Mouse (Mus musculus) kidney, postnatal 0 days (tissue): ENCODE data around the gene Slc22a23. TPM values are rescaled to one million over a fixed set of nuclear protein-coding genes. Genes with fewer than 3 reads are reported as not detected.

Source experiments
- ATAC-seq: fragments of 200-750 bp; cut with Nextera tagmentation; replicated peaks from 2 replicates; pipeline ENCODE4 v1.8.0; 2017; ENCODE audit warnings: low read depth, moderate number of reproducible peaks, moderate TSS enrichment, moderate library complexity; ENCODE audit not compliant: low FRiP score
- DNase-seq: peaks from one replicate; pipeline ENCODE4 v3.0.0-alpha.2; 2016; ENCODE audit warnings: low spot score
- H3K27ac ChIP-seq: fragments of 300-500 bp; sonication (generic); 2 replicates; pipeline ENCODE4 v1.5.1; 2014; ENCODE audit warnings: mild to moderate bottlenecking
- H3K27me3 ChIP-seq: fragments of 300-500 bp; sonication (generic); 2 replicates; pipeline ENCODE4 v1.6.1; 2014; ENCODE audit warnings: low read length, mixed read lengths; ENCODE audit not compliant: insufficient read depth
- H3K36me3 ChIP-seq: fragments of 300-500 bp; sonication (generic); 2 replicates; pipeline ENCODE4 v1.6.1; 2014; ENCODE audit warnings: low read length, mixed read lengths; ENCODE audit not compliant: insufficient read depth
- H3K4me1 ChIP-seq: fragments of 300-500 bp; sonication (generic); replicated peaks from 2 replicates; pipeline ENCODE4 v1.6.1; 2014; ENCODE audit warnings: antibody characterized with exemption, low read length, mixed read lengths; ENCODE audit not compliant: insufficient read depth
- H3K4me2 ChIP-seq: fragments of 300-500 bp; sonication (generic); 2 replicates; pipeline ENCODE4 v1.6.1; 2014; ENCODE audit warnings: mild to moderate bottlenecking, low read length, moderate library complexity, mixed read lengths
- H3K4me3 ChIP-seq: fragments of 300-500 bp; sonication (generic); replicated peaks from 2 replicates; pipeline ENCODE4 v1.5.1; 2014; ENCODE audit warnings: low read depth, low read length
- H3K9ac ChIP-seq: fragments of 300-500 bp; sonication (generic); 2 replicates; pipeline ENCODE4 v1.6.1; 2014; ENCODE audit warnings: low read depth, low read length
- H3K9me3 ChIP-seq: fragments of 300-500 bp; sonication (generic); replicated peaks from 2 replicates; pipeline ENCODE4 v1.6.1; 2016; ENCODE audit warnings: low read length, inconsistent platforms, mixed read lengths
- CTCF ChIP-seq: IDR thresholded peaks from 2 replicates; pipeline ENCODE4 v1.5.1; 2016; ENCODE audit warnings: antibody characterized with exemption, low read depth, mild to moderate bottlenecking, moderate library complexity
- WGBS: fragments of 180-500 bp; shearing (Covaris S2); extraction: QIAGEN DNeasy Blood & Tissue Kit; methylation state at CpG from one replicate; pipeline ENCODE4 v1.1.7; 2014; 5-methylcytosine and 5-hydroxymethylcytosine counted together
- polyA plus RNA-seq: library from polyadenylated mRNA; unstranded; fragments of >200 nt; fragmentation: Nextera tagmentation; extraction: Ambion mirVana; gene quantifications from 2 replicates; pipeline ENCODE4 v1.2.1, GENCODE M21; 2015

The Slc22a23 gene
- polyA plus RNA-seq, 1 experiment from 2014 or later = 4.3 TPM

DNA sequence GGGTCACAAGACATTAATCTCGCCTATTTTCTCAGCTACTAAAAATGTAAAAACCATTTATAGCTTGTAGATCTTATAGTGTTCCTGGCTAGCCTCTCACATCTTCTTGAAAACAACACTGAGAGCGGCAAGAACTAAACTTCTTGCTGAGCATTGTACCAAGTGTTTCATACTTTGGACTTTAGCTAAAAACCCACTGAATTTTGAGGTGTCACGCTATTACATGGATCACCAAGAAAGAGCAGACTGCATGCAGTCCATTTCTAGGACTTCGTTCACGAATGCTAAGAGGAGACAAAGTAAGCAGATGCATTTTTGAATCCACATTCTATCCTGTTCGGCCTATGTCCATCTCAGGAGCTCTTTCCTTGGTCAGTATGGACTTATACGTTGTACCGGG lies 78.9 kb downstream of the Slc22a23 start:
- H3K4me1 ChIP-seq = 0 out of 2 replicates have a peak, but pooled peaks cover 4% of the 10 kb centered on the region
- no peaks in the 10 kb centered on the region for H3K9me3 ChIP-seq
- ATAC-seq = no peak
- TF ChIP-seq CTCF = no peak
- no peak overlapping the region for H3K9ac ChIP-seq
- 89% methylated on average over 8 of the region's 8 CpGs for WGBS
- peak overlapping the region; percentile 72 for H3K27ac ChIP-seq
- no peak overlapping the region for H3K4me2 ChIP-seq
- no peak overlapping the region for H3K4me3 ChIP-seq
- no peak for DNase-seq
- no peaks in the 10 kb centered on the region for H3K27me3 ChIP-seq
- no peaks in the 10 kb centered on the region for H3K36me3 ChIP-seq

DNA sequence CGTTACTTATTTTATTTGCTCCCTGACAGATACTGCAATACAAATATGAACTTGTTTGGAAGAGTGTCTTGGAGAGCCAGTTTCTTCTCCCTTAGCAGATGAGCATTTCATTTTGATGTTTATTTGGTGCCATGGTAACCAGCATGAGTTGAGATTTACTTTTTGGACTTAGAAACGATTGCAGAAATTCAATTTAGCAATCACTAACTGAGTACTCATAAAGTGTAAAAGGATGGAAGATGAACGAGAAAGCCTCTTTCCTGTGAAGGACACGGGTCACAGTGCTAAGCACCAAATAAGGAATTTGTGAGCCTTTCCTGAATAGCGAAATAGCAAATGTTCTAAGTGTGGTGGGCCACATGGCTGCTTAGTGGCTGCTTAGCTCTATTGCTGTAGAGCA lies 79.4 kb downstream of the Slc22a23 start:
- TF ChIP-seq CTCF = no peak
- peak; percentile 60 for DNase-seq
- H3K9ac ChIP-seq = no peak overlapping the region
- ATAC-seq = no peak
- WGBS = 50% methylated on average over 5 of the region's 5 CpGs
- H3K27ac ChIP-seq = no peak overlapping the region
- H3K36me3 ChIP-seq = no peaks in the 10 kb centered on the region
- 0 out of 2 replicates have a peak, but pooled peaks cover 4% of the 10 kb centered on the region for H3K4me1 ChIP-seq
- no peak overlapping the region for H3K4me3 ChIP-seq
- no peaks in the 10 kb centered on the region for H3K9me3 ChIP-seq
- H3K4me2 ChIP-seq = no peak overlapping the region
- no peaks in the 10 kb centered on the region for H3K27me3 ChIP-seq

DNA sequence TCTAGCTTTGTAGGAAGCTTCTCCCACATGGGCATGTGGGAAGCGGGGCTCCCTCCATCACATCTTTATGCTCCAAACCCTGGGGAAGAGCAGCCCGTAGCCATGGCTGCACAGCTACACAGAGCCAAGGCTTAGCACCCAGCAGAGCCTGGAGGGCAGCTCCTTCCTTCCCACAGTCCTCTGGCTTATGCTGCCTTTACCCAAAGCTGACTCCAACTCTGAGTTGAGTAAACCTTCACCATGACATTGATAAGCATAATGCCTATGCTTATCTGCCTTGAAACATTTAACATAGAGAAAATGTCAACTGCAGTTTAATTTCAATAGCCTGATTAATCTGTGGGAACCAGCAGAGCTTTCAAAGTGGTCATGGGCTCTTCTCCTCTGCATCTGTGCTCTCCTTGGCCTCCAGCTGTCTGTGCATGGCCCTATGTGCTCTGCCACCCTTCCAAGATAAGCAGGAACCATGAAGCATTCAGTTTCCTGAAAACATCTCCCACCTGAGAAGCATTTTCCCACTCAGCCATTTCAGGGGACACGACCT lies 79.9 kb downstream of the Slc22a23 start:
- DNase-seq (no peak), ATAC-seq (no peak)
- no peak overlapping the region for H3K27ac ChIP-seq
- 93% methylated on average over 3 of the region's 3 CpGs for WGBS
- 0 out of 2 replicates have a peak, but pooled peaks cover 4% of the 10 kb centered on the region for H3K4me1 ChIP-seq
- TF ChIP-seq CTCF = no peak
- no peak overlapping the region for H3K9ac ChIP-seq
- H3K27me3 ChIP-seq = no peaks in the 10 kb centered on the region
- H3K9me3 ChIP-seq = no peaks in the 10 kb centered on the region
- no peaks in the 10 kb centered on the region for H3K36me3 ChIP-seq
- no peak overlapping the region for H3K4me3 ChIP-seq
- H3K4me2 ChIP-seq = no peak overlapping the region

DNA sequence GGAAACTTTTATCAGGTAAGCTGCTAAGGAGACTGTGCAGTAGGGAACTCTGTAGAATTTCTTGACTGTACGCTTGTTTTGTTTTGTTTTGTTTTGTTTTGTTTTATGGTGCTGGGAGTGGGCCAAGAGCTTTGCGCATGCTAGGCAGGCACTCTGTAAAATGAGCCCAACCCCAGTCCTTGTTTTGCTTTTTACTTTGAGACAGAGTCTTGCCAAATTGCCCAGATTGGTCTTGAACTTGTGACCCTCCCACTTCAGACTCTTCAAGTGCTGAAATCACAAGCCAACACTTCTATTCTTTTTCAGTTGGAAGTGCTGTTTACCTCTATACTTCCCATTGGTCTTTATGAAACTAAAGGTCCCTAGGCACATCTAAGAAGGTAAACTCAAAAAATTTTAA lies 80.5 kb downstream of the Slc22a23 start:
- Histone ChIP-seq H3K4me2 (no peak overlapping the region), H3K9ac (no peak overlapping the region), H3K9me3 (no peaks in the 10 kb centered on the region), H3K4me1 (0 out of 2 replicates have a peak, but pooled peaks cover 4% of the 10 kb centered on the region), H3K27me3 (no peaks in the 10 kb centered on the region), H3K27ac (no peak overlapping the region), H3K36me3 (no peaks in the 10 kb centered on the region), H3K4me3 (no peak overlapping the region)
- no peak for TF ChIP-seq CTCF
- no peak for DNase-seq
- no peak for ATAC-seq
- 74% methylated on average over 2 of the region's 2 CpGs for WGBS

DNA sequence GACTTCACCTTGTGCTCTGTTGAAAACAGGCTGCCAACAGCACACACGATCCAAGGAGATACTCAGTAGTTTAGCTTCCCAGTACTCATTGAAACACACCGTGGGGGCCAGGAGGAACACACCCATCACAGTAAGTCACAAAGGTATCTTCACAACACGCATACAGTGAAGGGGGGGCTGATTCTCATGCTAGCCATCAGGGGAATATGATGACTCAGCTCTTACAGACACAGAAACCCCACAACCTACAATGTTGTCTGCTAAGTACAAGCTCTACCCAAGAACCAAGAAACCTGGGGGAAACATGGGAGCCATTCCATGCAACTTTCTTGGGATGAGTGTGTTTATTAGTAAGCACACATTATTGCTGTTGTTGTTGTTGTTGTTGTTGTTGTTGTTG lies 86.2 kb downstream of the Slc22a23 start:
- no peak overlapping the region for H3K9ac ChIP-seq
- peaks cover 11% of the 10 kb centered on the region for H3K4me1 ChIP-seq
- ATAC-seq = no peak
- no peak overlapping the region for H3K4me2 ChIP-seq
- no peak for TF ChIP-seq CTCF
- 91% methylated on average over 3 of the region's 3 CpGs for WGBS
- H3K4me3 ChIP-seq = no peak overlapping the region
- no peak overlapping the region for H3K27ac ChIP-seq
- H3K27me3 ChIP-seq = no peaks in the 10 kb centered on the region
- no peaks in the 10 kb centered on the region for H3K9me3 ChIP-seq
- DNase-seq = no peak
- H3K36me3 ChIP-seq = no peaks in the 10 kb centered on the region

DNA sequence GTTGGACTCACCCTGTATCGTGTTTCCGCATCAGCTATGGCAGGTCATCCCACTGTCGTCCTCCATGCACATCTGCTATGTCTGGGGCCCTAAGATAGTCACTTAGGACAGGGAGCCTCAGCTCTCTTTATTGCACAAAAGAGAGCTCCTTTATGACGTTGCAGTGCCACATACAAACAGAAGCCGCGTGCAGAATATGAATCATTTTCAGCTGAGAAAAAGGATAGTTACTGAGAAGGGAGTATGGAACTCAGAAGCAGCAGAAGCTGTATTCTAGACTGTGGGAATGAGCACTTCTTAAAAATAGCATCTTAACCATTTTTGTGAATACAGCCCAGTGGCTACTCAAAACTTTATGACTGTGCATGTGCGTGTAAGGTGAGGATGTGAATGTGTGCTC lies 87.8 kb downstream of the Slc22a23 start:
- TF ChIP-seq CTCF = no peak
- Histone ChIP-seq H3K36me3 (no peaks in the 10 kb centered on the region), H3K9ac (no peak overlapping the region), H3K4me2 (no peak overlapping the region), H3K27me3 (no peaks in the 10 kb centered on the region), H3K9me3 (no peaks in the 10 kb centered on the region), H3K27ac (no peak overlapping the region), H3K4me3 (no peak overlapping the region), H3K4me1 (peaks cover 11% of the 10 kb centered on the region)
- DNase-seq (no peak), ATAC-seq (no peak)
- WGBS = 75% methylated on average over 7 of the region's 7 CpGs

DNA sequence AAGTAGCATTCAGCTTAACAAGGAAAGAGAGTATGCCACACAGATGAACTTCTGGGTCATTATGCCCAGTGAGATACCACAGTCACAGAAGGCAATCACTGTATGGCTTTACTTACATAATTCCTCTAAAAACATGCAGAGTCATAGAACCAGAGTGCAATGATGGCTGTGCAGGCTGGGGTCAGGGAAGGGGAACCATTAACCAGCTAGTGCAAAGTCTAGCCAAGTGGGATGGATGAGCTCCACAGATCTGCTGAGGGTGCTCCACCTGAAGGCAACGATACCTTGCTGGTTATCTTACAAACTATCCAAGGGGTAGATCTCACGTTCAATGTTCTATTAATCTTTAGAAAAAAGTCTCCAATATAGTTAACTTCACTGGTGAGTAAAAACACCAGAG lies 88.3 kb downstream of the Slc22a23 start:
- no peak overlapping the region for H3K4me2 ChIP-seq
- H3K9ac ChIP-seq = no peak overlapping the region
- no peak for DNase-seq
- no peaks in the 10 kb centered on the region for H3K27me3 ChIP-seq
- no peaks in the 10 kb centered on the region for H3K36me3 ChIP-seq
- WGBS = 92% methylated on average over 2 of the region's 2 CpGs
- peaks cover 11% of the 10 kb centered on the region for H3K4me1 ChIP-seq
- H3K9me3 ChIP-seq = no peaks in the 10 kb centered on the region
- H3K4me3 ChIP-seq = no peak overlapping the region
- peak; percentile 59 for ATAC-seq
- H3K27ac ChIP-seq = no peak overlapping the region
- TF ChIP-seq CTCF = no peak
